Mouse (Mus musculus): ENCODE measurements around the gene Kat2b.

DNA sequence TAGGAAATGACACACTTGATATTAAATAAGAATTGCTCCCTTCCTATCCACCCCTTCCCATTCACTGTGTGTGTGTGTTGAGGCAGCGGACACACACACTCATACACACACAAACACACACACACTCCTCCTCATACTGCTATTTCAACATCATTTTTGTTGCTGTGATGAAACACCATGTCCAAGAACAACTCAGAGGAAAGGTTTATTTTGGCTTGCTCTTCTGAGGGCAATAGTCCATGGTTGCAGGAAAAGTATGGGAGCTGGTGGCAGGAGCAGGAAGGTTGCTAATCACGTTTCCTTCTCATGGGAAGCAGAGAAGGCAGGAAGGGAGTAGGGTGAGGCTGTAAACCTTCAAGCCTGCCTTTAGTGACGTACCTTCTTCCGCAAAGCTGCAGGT is 76.7 kb downstream of the Kat2b start:
- no peak for TF ChIP-seq EP300 (IDR thresholded peaks at IDR 0.05)
- no peak for TF ChIP-seq CTCF (IDR thresholded peaks at IDR 0.05)

All from lung, postnatal 0 days (tissue).